Mouse (Mus musculus) C2C12 (cell line): ENCODE results near the gene Cilp. TPM values are rescaled to one million over a fixed set of nuclear protein-coding genes. Genes with fewer than 3 reads are reported as not detected.

Experiments
- H3K27me3 ChIP-seq: one replicate; pipeline ENCODE4 v1.6.1; 2011; ENCODE audit not compliant: control insufficient read depth, insufficient read depth, insufficient read length
- H3K36me3 ChIP-seq: one replicate; pipeline ENCODE4 v1.6.1; 2011; ENCODE audit not compliant: control insufficient read depth, insufficient read depth
- H3K4me3 ChIP-seq: one replicate; pipeline ENCODE4 v1.5.1; 2011; ENCODE audit warnings: mild to moderate bottlenecking, control low read depth; ENCODE audit not compliant: poor library complexity, insufficient read depth, severe bottlenecking
- H3K79me2 ChIP-seq: one replicate; pipeline ENCODE4 v1.6.1; 2011; ENCODE audit not compliant: control insufficient read depth, insufficient read depth
- H3K79me3 ChIP-seq: one replicate; pipeline ENCODE4 v1.6.1; 2011; ENCODE audit warnings: low read depth, control low read depth
- H3ac ChIP-seq: one replicate; pipeline ENCODE3; 2011; ENCODE audit warnings: low read depth; ENCODE audit not compliant: control insufficient read depth, insufficient read length
- CEBPB ChIP-seq: IDR thresholded peaks from one replicate; pipeline ENCODE4 v1.6.1; 2011; ENCODE audit warnings: low read depth, mild to moderate bottlenecking, control low read depth, moderate library complexity
- CTCF ChIP-seq: IDR thresholded peaks from one replicate; pipeline ENCODE4 v1.5.1; 2011; ENCODE audit not compliant: control insufficient read depth, insufficient read depth, insufficient read length
- FOSL1 ChIP-seq: IDR thresholded peaks from one replicate; pipeline ENCODE4 v1.8.0; 2011; ENCODE audit warnings: mild to moderate bottlenecking, low read length; ENCODE audit not compliant: poor library complexity, insufficient read depth, severe bottlenecking
- MAX ChIP-seq: IDR thresholded peaks from one replicate; pipeline ENCODE4 v1.6.1; 2011; ENCODE audit warnings: mild to moderate bottlenecking, control low read depth
- MYOD1 ChIP-seq: IDR thresholded peaks from one replicate; pipeline ENCODE4 v1.6.1; 2011; ENCODE audit warnings: low read depth; ENCODE audit not compliant: control insufficient read depth, insufficient read length
- MYOG ChIP-seq: IDR thresholded peaks from one replicate; pipeline ENCODE4 v1.6.1; 2011; ENCODE audit not compliant: control insufficient read depth, insufficient read length; ENCODE audit errors: extremely low read depth
- USF1 ChIP-seq: IDR thresholded peaks from one replicate; pipeline ENCODE4 v1.6.1; 2011; ENCODE audit warnings: low read depth, mild to moderate bottlenecking, control low read depth, moderate library complexity
- polyA plus RNA-seq: library from polyadenylated mRNA; unstranded; fragments of >200 nt; fragmentation: generic; extraction: Trizol; gene quantifications from one replicate; pipeline ENCODE4 v1.2.1, GENCODE M21; 2012; ENCODE audit warnings: missing spikeins

The Cilp gene
- polyA plus RNA-seq, 1 experiment = 0.01 TPM

DNA sequence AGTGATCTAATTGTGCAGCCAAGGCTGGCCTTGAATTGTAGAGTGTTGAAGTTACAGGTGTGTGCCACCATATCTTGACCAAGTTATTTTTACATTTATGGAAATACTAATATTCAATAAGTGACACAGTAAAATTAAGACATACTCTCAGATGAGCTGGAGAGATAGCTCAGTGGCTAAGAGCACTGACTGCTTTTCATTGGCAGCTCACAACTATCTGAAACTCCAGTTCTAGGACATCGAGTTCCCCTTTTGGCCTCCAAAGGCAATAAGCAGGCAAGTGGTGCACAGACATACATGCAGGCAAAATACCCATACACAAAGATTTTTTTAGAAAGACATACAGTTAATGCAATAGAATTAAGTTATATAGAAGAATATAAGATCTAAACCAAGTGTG, 48.9 kb downstream of the Cilp start:
- no peak for TF ChIP-seq MYOG
- TF ChIP-seq CEBPB = no peak
- TF ChIP-seq MAX = no peak
- no peak for TF ChIP-seq USF1
- peaks cover 56% of the 10 kb centered on the region for H3K36me3 ChIP-seq
- no peaks in the 10 kb centered on the region for H3K79me3 ChIP-seq
- H3K4me3 ChIP-seq = no peak overlapping the region
- H3K27me3 ChIP-seq = no peaks in the 10 kb centered on the region
- no peaks in the 10 kb centered on the region for H3K79me2 ChIP-seq
- H3ac ChIP-seq = no peak overlapping the region

GRCm38 (mm10) chr9:65322255-65322900, 57.4 kb downstream of the Cilp start:
- Histone ChIP-seq H3K4me3 (no peak overlapping the region), H3K36me3 (peaks cover 58% of the 10 kb centered on the region), H3K79me3 (no peaks in the 10 kb centered on the region), H3K79me2 (no peaks in the 10 kb centered on the region), H3ac (no peak overlapping the region), H3K27me3 (no peaks in the 10 kb centered on the region)
- TF ChIP-seq MAX (no peak), FOSL1 (no peak), MYOG (no peak), CEBPB (no peak), MYOD1 (no peak), USF1 (no peak), CTCF (no peak)

GRCm38 (mm10) chr9:65325971-65326370, 61.0 kb downstream of the Cilp start:
- no peaks in the 10 kb centered on the region for H3K79me2 ChIP-seq
- H3K79me3 ChIP-seq = no peaks in the 10 kb centered on the region
- H3ac ChIP-seq = no peak overlapping the region
- H3K4me3 ChIP-seq = no peak overlapping the region
- peaks cover 40% of the 10 kb centered on the region for H3K36me3 ChIP-seq
- H3K27me3 ChIP-seq = no peaks in the 10 kb centered on the region
- no peak for TF ChIP-seq USF1
- TF ChIP-seq FOSL1 = no peak
- no peak for TF ChIP-seq CEBPB
- TF ChIP-seq MAX = no peak
- TF ChIP-seq MYOG = no peak
- no peak for TF ChIP-seq MYOD1
- no peak for TF ChIP-seq CTCF

DNA sequence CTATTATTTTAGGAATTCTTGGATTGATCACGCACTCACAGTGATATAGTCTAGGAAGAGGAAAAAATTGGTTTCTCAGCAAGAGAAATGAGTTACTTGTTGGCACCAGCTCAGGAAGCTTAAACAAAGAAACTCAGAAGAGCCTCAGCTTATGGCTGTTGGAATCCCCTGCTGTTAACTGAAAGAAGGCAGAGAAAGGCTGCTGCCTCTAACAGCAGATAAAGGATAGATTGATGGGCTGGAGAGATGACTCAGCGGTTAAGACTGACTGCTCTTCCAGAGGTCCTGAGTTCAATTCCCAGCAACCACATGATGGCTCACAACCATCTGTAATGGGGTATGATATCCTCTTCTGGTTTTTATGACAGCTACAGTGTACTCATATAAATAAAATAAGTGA, 62.4 kb downstream of the Cilp start:
- Histone ChIP-seq H3K36me3 (peaks cover 37% of the 10 kb centered on the region), H3K4me3 (no peak overlapping the region), H3K27me3 (no peaks in the 10 kb centered on the region), H3ac (no peak overlapping the region), H3K79me3 (no peaks in the 10 kb centered on the region), H3K79me2 (no peaks in the 10 kb centered on the region)
- no peak for TF ChIP-seq USF1
- TF ChIP-seq MYOG = no peak
- TF ChIP-seq MYOD1 = no peak
- TF ChIP-seq CTCF = no peak
- TF ChIP-seq FOSL1 = no peak
- no peak for TF ChIP-seq MAX
- TF ChIP-seq CEBPB = no peak

Other genes with a start within 250 kb of the Cilp start
- 22.9 TPM for gene Hacd3, start 243.5 kb upstream of the Cilp start, polyA plus RNA-seq
- 15.5 TPM for gene Dpp8, start 232.8 kb upstream of the Cilp start, polyA plus RNA-seq
- gene Igdcc4, start 163.7 kb upstream of the Cilp start, polyA plus RNA-seq = 0.76 TPM
- gene Igdcc3, start 124.0 kb upstream of the Cilp start, polyA plus RNA-seq = not detected
- 2.1 TPM for gene Parp16, start 69.8 kb upstream of the Cilp start, polyA plus RNA-seq
- gene Clpx, start 29.1 kb downstream of the Cilp start, polyA plus RNA-seq = 9.3 TPM
- gene Pdcd7, start 80.9 kb downstream of the Cilp start, polyA plus RNA-seq = 9.7 TPM
- gene Ubap1l, start 95.9 kb downstream of the Cilp start, polyA plus RNA-seq = 0.21 TPM
- gene Kbtbd13, start 126.5 kb downstream of the Cilp start, polyA plus RNA-seq = not detected
- 0.05 TPM for gene Rasl12, start 133.3 kb downstream of the Cilp start, polyA plus RNA-seq
- gene Slc51b, start 157.8 kb downstream of the Cilp start, polyA plus RNA-seq = not detected
- 7.1 TPM for gene Mtfmt, start 170.6 kb downstream of the Cilp start, polyA plus RNA-seq
- gene Spg21, start 195.8 kb downstream of the Cilp start, polyA plus RNA-seq = 44.4 TPM